8 mouse cellular contexts compared by ENCODE assay signal in genomic region chr1:153414962-153415361, GRCm38 (mm10). TPM values are rescaled to one million over a fixed set of nuclear protein-coding genes. Genes with fewer than 3 reads are reported as not detected.
DNase-seq lines count a peak whose midpoint lies in the region; ATAC-seq and TF ChIP-seq lines count a peak whose summit lies in the region.
"Had no signal": no experiment of that assay in that cellular context is flagged by ENCODE, and none has a peak within 500 bp of the region (broad histone marks: within the 10 kb centered on the region; RNA-seq: fewer than 3 reads in every experiment).

No protein-coding gene starts in this region.

- TF ChIP-seq EP300 in liver, postnatal 0 days (IDR thresholded peaks at IDR 0.05; ENCODE audit: low read depth) = no peak

- H3K4me2 ChIP-seq in liver, postnatal 0 days (ENCODE audit: low read depth, low read length) = peak overlapping the region; percentile 32
- no peak overlapping the region for H3K4me2 ChIP-seq in hindbrain, embryonic 16.5 days (ENCODE audit: low read length)

- peak; percentile 70 for ATAC-seq in granulocyte monocyte progenitor cell, adult 5-6 weeks (replicated peaks; ENCODE audit: poor library complexity, severe bottlenecking)
- ATAC-seq in liver, postnatal 0 days = peak; percentile 62
- no peak for ATAC-seq in hindbrain, embryonic 16.5 days

- no peak overlapping the region for H3K9ac ChIP-seq in liver, postnatal 0 days (replicated peaks)
- H3K9ac ChIP-seq in hindbrain, embryonic 16.5 days (ENCODE audit: low read depth, low read length) = no peak overlapping the region

- no peaks in the 10 kb centered on the region for H3K27me3 ChIP-seq in liver, postnatal 0 days (ENCODE audit: insufficient read depth, low read length)
- H3K27me3 ChIP-seq in hindbrain, embryonic 16.5 days (replicated peaks; ENCODE audit: control insufficient read depth, insufficient read depth, low read length) = no peaks in the 10 kb centered on the region

- H3K27ac ChIP-seq in liver, postnatal 0 days (ENCODE audit: low read depth) = peak overlapping the region; percentile 71
- no peak overlapping the region for H3K27ac ChIP-seq in hindbrain, embryonic 16.5 days (ENCODE audit: low read depth, low read length)

- no peak overlapping the region for H3K4me3 ChIP-seq in liver, postnatal 0 days (ENCODE audit: low read depth, low read length)
- no peak overlapping the region for H3K4me3 ChIP-seq in hindbrain, embryonic 16.5 days (ENCODE audit: low read length)

- TF ChIP-seq CTCF in liver, postnatal 0 days (IDR thresholded peaks at IDR 0.05; ENCODE audit: low read depth) = no peak

- H3K36me3 ChIP-seq in liver, postnatal 0 days (replicated peaks; ENCODE audit: insufficient read depth, low read length) = no peaks in the 10 kb centered on the region
- H3K36me3 ChIP-seq in hindbrain, embryonic 16.5 days (ENCODE audit: control insufficient read depth, insufficient read depth, low read length) = no peaks in the 10 kb centered on the region

- no peaks in the 10 kb centered on the region for H3K9me3 ChIP-seq in liver, postnatal 0 days (ENCODE audit: low read length)
- no peaks in the 10 kb centered on the region for H3K9me3 ChIP-seq in hindbrain, embryonic 16.5 days (ENCODE audit: control insufficient read depth, low read length)

- WGBS in liver, postnatal 0 days (ENCODE audit: insufficient replicate concordance) = 48% methylated on average over 4 of the region's 4 CpGs
- WGBS in hindbrain, embryonic 16.5 days = 91% methylated on average over 4 of the region's 4 CpGs

- no peaks in the 10 kb centered on the region for H3K4me1 ChIP-seq in liver, postnatal 0 days (ENCODE audit: insufficient read depth)
- no peaks in the 10 kb centered on the region for H3K4me1 ChIP-seq in hindbrain, embryonic 16.5 days (ENCODE audit: control insufficient read depth, insufficient read depth, low read depth, low read length)

- peak; percentile 65 to 70 for DNase-seq in right cerebral cortex, postnatal 10 days (ENCODE audit: low spot score in 2 of 2)
- DNase-seq in right cerebral cortex, postnatal 14 days = no peak
- DNase-seq in liver, postnatal 0 days = peak; percentile 25
- DNase-seq in spleen, postnatal 4 days (ENCODE audit: low spot score in 2 of 2) = peak; percentile 79 to 86
- no peak for DNase-seq in MN1 (ENCODE audit: low spot score)

RNA-seq across cellular contexts. Expression of gene Shcbp1l, which starts 10.0 kb away (rescaled TPM):
- total RNA-seq in granulocyte monocyte progenitor cell, adult 5-6 weeks (2014; fragmentation: Nextera tagmentation) = 1.2 and 3.9 TPM in 2 replicates
- total RNA-seq in granulocyte monocyte progenitor cell, adult 5-6 weeks (2017) = 0.36 and 0.99 TPM in 2 replicates
- 0.05 TPM in 2 replicates for polyA plus RNA-seq in liver, postnatal 0 days (2015; fragmentation: Nextera tagmentation; extraction: Ambion mirVana)
- polyA plus RNA-seq in hindbrain, embryonic 16.5 days (2015; fragmentation: Nextera tagmentation; extraction: Ambion mirVana) = 0.63 and 0.97 TPM in 2 replicates
- total RNA-seq: hematopoietic stem cell, adult 5-6 weeks had no signal

Comparison
In these comparisons a context has a peak if more than half of its experiments do, and no peak if none do; other contexts are left out.
1. DNase-seq: peak in right cerebral cortex, postnatal 10 days (2 of 2), liver, postnatal 0 days (single experiment) and spleen, postnatal 4 days (2 of 2); none in right cerebral cortex, postnatal 14 days (single experiment) and MN1 (single experiment).